Mouse (Mus musculus): ENCODE measurements at regions not wholly inside any gene's neighbourhood (a gene's known extent, or its start where the extent isn't known, plus 50 kb on each side); places are given as distances from the start of the nearest gene placed in this dataset.

DNA sequence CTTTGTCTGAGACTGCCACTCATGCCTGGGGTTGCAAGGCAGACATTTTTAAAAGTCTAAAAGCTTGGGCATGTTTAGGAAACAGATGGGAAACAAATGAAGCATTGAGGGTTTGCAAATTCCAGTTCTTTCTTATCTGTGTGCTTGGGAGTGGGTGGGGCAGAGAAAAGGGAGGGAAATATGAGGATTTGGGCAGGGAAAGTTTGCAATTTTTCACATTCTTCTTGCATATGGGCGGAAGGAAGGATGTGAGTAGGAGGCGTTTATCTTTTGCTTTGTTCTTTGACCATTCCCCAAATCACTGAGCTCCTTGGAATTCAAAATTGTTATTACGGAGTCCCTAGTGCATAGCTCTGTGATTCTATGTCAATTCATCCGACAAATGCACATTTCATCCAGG is 413.7 kb upstream of the Gm10131 start:
- no peaks in the 10 kb centered on the region for H3K36me3 ChIP-seq (ENCODE audit: control insufficient read depth in 1 of 2, insufficient read depth in 2 of 2, low read length in 2 of 2)
- no peak overlapping the region for H3K9ac ChIP-seq (ENCODE audit: control insufficient read depth, low read depth, low read length, poor library complexity, severe bottlenecking)
- H3K4me1 ChIP-seq (ENCODE audit: control insufficient read depth in 1 of 2, insufficient read depth in 2 of 2, low read length in 2 of 2), result no peaks in the 10 kb centered on the region
- no peak overlapping the region for H3K27ac ChIP-seq (ENCODE audit: control insufficient read depth, low read depth, low read length)
- no peaks in the 10 kb centered on the region for H3K79me2 ChIP-seq (ENCODE audit: control insufficient read depth, insufficient read depth, low read length, poor library complexity)
- DNase-seq (ENCODE audit: low read depth, low spot score), result no peak
- H3K27me3 ChIP-seq (ENCODE audit: control insufficient read depth in 1 of 2, insufficient read depth in 2 of 2, low read length in 2 of 2), result no peaks in the 10 kb centered on the region
- H3K9me3 ChIP-seq (replicated peaks; ENCODE audit: insufficient read depth, low read length), result no peaks in the 10 kb centered on the region
- H3K4me3 ChIP-seq (ENCODE audit: control insufficient read depth in 1 of 2, insufficient read depth in 1 of 2, low read depth in 2 of 2, low read length in 2 of 2), result no peak overlapping the region
- TF ChIP-seq MAFK (IDR thresholded peaks at IDR 0.05; ENCODE audit: borderline replicate concordance, low read depth, low read length) (no peak), ZMIZ1 (IDR thresholded peaks at IDR 0.05; ENCODE audit: low read depth, low read length) (no peak), E2F4 (IDR thresholded peaks at IDR 0.05; ENCODE audit: borderline replicate concordance, low read depth, low read length) (no peak), MAZ (IDR thresholded peaks at IDR 0.05; ENCODE audit: low read depth, low read length) (no peak), GABPA (IDR thresholded peaks at IDR 0.05; ENCODE audit: low read depth, low read length) (no peak), SMC3 (IDR thresholded peaks at IDR 0.05; ENCODE audit: low read depth, low read length) (no peak)

DNA sequence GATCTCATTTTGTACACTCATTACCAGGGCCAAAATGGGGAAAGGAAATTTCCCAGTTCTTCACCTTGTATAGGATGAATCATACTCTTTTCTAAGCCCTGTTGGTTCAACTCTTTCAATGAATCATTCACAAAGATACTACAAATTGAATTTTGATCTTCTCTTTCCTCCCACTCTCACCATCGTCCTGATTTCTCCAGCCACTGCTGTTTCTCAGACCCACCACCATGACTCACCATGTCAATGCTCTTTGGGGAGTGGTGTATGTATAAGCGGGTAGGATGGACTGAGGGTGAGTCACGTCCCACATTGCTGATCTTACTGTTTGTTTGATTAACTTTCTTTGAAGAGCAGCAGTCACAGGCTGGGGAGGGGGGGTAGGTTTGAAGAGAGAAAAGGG is 412.3 kb upstream of the Gm10131 start:
- H3K9me3 ChIP-seq (replicated peaks; ENCODE audit: insufficient read depth, low read length), result no peaks in the 10 kb centered on the region
- H3K4me1 ChIP-seq (ENCODE audit: control insufficient read depth in 1 of 2, insufficient read depth in 2 of 2, low read length in 2 of 2), result no peaks in the 10 kb centered on the region
- DNase-seq (ENCODE audit: low read depth, low spot score), result no peak
- H3K79me2 ChIP-seq (ENCODE audit: control insufficient read depth, insufficient read depth, low read length, poor library complexity), result no peaks in the 10 kb centered on the region
- no peak overlapping the region for H3K9ac ChIP-seq (ENCODE audit: control insufficient read depth, low read depth, low read length, poor library complexity, severe bottlenecking)
- H3K36me3 ChIP-seq (ENCODE audit: control insufficient read depth in 1 of 2, insufficient read depth in 2 of 2, low read length in 2 of 2), result no peaks in the 10 kb centered on the region
- H3K27ac ChIP-seq (ENCODE audit: control insufficient read depth, low read depth, low read length), result no peak overlapping the region
- no peaks in the 10 kb centered on the region for H3K27me3 ChIP-seq (ENCODE audit: control insufficient read depth in 1 of 2, insufficient read depth in 2 of 2, low read length in 2 of 2)
- TF ChIP-seq NELFE (IDR thresholded peaks at IDR 0.05; ENCODE audit: low read depth, low read length), result no peak
- TF ChIP-seq ZC3H11A (IDR thresholded peaks at IDR 0.05; ENCODE audit: low read depth, low read length), result no peak
- no peak for TF ChIP-seq TAL1 (IDR thresholded peaks at IDR 0.05; ENCODE audit: low read length)
- TF ChIP-seq CHD2 (IDR thresholded peaks at IDR 0.05; ENCODE audit: low read length), result no peak
- TF ChIP-seq MAZ (IDR thresholded peaks at IDR 0.05; ENCODE audit: low read depth, low read length), result no peak
- no peak for TF ChIP-seq NRF1 (IDR thresholded peaks at IDR 0.05; ENCODE audit: insufficient read depth, low read depth, low read length, poor library complexity, severe bottlenecking)
- no peak for TF ChIP-seq CHD1 (IDR thresholded peaks at IDR 0.05; ENCODE audit: low read depth, low read length)
- TF ChIP-seq GABPA (IDR thresholded peaks at IDR 0.05; ENCODE audit: low read depth, low read length), result no peak
- TF ChIP-seq POLR2A (IDR thresholded peaks at IDR 0.05; ENCODE audit: control insufficient read depth in 1 of 2, insufficient read depth in 1 of 2, low read depth in 1 of 2, low read length in 2 of 2, poor library complexity in 1 of 2), result no peak
- TF ChIP-seq POLR2AphosphoS5 (IDR thresholded peaks at IDR 0.05; ENCODE audit: borderline replicate concordance, low read depth, low read length), result no peak
- no peak for TF ChIP-seq HCFC1 (IDR thresholded peaks at IDR 0.05; ENCODE audit: low read depth, low read length)
- no peak for TF ChIP-seq MYC (IDR thresholded peaks at IDR 0.05; ENCODE audit: low read depth, low read length)
- no peak for TF ChIP-seq POLR2AphosphoS2 (IDR thresholded peaks at IDR 0.05; ENCODE audit: low read length)
- TF ChIP-seq KAT2A (conservative IDR thresholded peaks at IDR 0.05; ENCODE audit: low read depth, low read length), result no peak
- TF ChIP-seq MAFK (IDR thresholded peaks at IDR 0.05; ENCODE audit: borderline replicate concordance, low read depth, low read length), result no peak
- no peak for TF ChIP-seq SIN3A (IDR thresholded peaks at IDR 0.05; ENCODE audit: low read length)
- no peak overlapping the region for H3K4me3 ChIP-seq (ENCODE audit: control insufficient read depth in 1 of 2, insufficient read depth in 1 of 2, low read depth in 2 of 2, low read length in 2 of 2)

Data from MEL (cell line).